9 mouse cellular contexts compared by ENCODE assay signal in the genomic region with DNA sequence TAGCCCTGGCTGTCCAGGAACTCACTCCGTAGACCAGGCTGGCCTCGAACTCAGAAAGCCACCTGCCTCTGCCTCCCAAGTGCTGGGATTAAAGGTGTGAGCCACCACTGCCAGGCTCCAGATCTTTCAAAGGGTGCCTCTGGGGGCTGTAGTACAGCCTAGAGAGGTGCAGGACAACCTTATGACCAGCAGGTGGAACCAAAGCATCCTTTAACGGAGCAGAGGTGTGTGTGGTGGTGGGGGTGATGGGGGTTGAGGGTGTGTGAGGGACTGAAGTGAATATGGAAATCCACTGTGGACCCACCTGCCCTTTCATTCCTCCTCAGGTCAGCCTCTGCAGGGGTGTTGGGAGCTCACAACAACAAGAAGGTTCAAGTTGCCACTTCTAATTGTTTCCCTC. TPM values are rescaled to one million over a fixed set of nuclear protein-coding genes. Genes with fewer than 3 reads are reported as not detected.
DNase-seq lines count a peak whose midpoint lies in the region; ATAC-seq and TF ChIP-seq lines count a peak whose summit lies in the region.
"Had no signal": no experiment of that assay in that cellular context is flagged by ENCODE, and none has a peak within 500 bp of the region (broad histone marks: within the 10 kb centered on the region; RNA-seq: fewer than 3 reads in every experiment).

No protein-coding gene starts in this region.

- no peak overlapping the region for H3K4me3 ChIP-seq in cerebellum, adult 2 months (replicated peaks; ENCODE audit: insufficient read depth, low read depth, low read length)
- no peak overlapping the region for H3K4me3 ChIP-seq in testis, adult 2 months (ENCODE audit: control insufficient read depth, low read depth, low read length)
- no peak overlapping the region for H3K4me3 ChIP-seq in lung, postnatal 0 days (ENCODE audit: low read depth, low read length)
- H3K4me3 ChIP-seq in neural tube, embryonic 15.5 days (replicated peaks), result no peak overlapping the region

- H3K4me1 ChIP-seq in cerebellum, adult 2 months (ENCODE audit: control insufficient read depth, insufficient read depth, low read length), result no peaks in the 10 kb centered on the region; the same call in 1 of the 2 replicates
- peaks cover 5% of the 10 kb centered on the region for H3K4me1 ChIP-seq in testis, adult 2 months (ENCODE audit: control insufficient read depth, insufficient read depth, low read length)
- no peaks in the 10 kb centered on the region for H3K4me1 ChIP-seq in lung, postnatal 0 days (ENCODE audit: insufficient read depth, low read depth, low read length)
- peaks cover 6% of the 10 kb centered on the region for H3K4me1 ChIP-seq in neural tube, embryonic 15.5 days

- H3K9ac ChIP-seq in lung, postnatal 0 days (replicated peaks; ENCODE audit: low read depth), result no peak overlapping the region
- H3K9ac ChIP-seq in neural tube, embryonic 15.5 days (replicated peaks), result no peak overlapping the region

- TF ChIP-seq CTCF in cerebellum, adult 2 months (IDR thresholded peaks at IDR 0.05; ENCODE audit: borderline replicate concordance, insufficient read depth, low read depth, low read length), result peak; percentile 22; the same call in 1 of the 2 replicates
- peak; percentile 49; the same call in 1 of the 2 replicates for TF ChIP-seq CTCF in testis, adult 2 months (IDR thresholded peaks at IDR 0.05; ENCODE audit: control insufficient read depth, insufficient read depth, insufficient replicate concordance, low read depth, low read length)
- TF ChIP-seq CTCF in lung, postnatal 0 days (IDR thresholded peaks at IDR 0.05), result peak; percentile 81

- H3K9me3 ChIP-seq in lung, postnatal 0 days (ENCODE audit: low read length), result no peaks in the 10 kb centered on the region
- no peaks in the 10 kb centered on the region for H3K9me3 ChIP-seq in neural tube, embryonic 15.5 days (replicated peaks)

- peak; percentile 52 for ATAC-seq in lung, postnatal 0 days
- ATAC-seq in neural tube, embryonic 15.5 days (ENCODE audit: low FRiP score), result no peak

- no peak for TF ChIP-seq POLR2A in cerebellum, adult 2 months (IDR thresholded peaks at IDR 0.05; ENCODE audit: borderline replicate concordance, insufficient read depth, low read length)
- TF ChIP-seq POLR2A in testis, adult 2 months (IDR thresholded peaks at IDR 0.05; ENCODE audit: control insufficient read depth, low read depth, low read length), result no peak

- no peaks in the 10 kb centered on the region for H3K27me3 ChIP-seq in cerebellum, adult 2 months (ENCODE audit: control insufficient read depth, insufficient read depth, low read length)
- H3K27me3 ChIP-seq in testis, adult 2 months (ENCODE audit: control insufficient read depth, insufficient read depth, low read length), result no peaks in the 10 kb centered on the region
- H3K27me3 ChIP-seq in lung, postnatal 0 days (replicated peaks; ENCODE audit: insufficient read depth, low read length), result no peaks in the 10 kb centered on the region
- no peaks in the 10 kb centered on the region for H3K27me3 ChIP-seq in neural tube, embryonic 15.5 days (replicated peaks)

- 66% methylated on average over 3 of the region's 3 CpGs for WGBS in cerebellum, adult 2 months
- 60% methylated on average over 3 of the region's 3 CpGs for WGBS in lung, postnatal 0 days
- 72% methylated on average over 3 of the region's 3 CpGs for WGBS in neural tube, embryonic 15.5 days

- H3K4me2 ChIP-seq in lung, postnatal 0 days (replicated peaks; ENCODE audit: low read depth, low read length), result no peak overlapping the region
- no peak overlapping the region for H3K4me2 ChIP-seq in neural tube, embryonic 15.5 days

- DNase-seq in cerebellum, adult 2 months, result no peak
- no peak for DNase-seq in cerebellum, adult 11 months
- DNase-seq in testis, postnatal 10 days (ENCODE audit: low spot score), result no peak
- peak; percentile 53 for DNase-seq in lung, postnatal 0 days (ENCODE audit: low spot score)
- no peak for DNase-seq in frontal cortex, postnatal 14 days (ENCODE audit: low spot score in 2 of 2)
- DNase-seq in frontal cortex, postnatal 10 days (ENCODE audit: low spot score in 2 of 2), result no peak

- H3K27ac ChIP-seq in cerebellum, adult 2 months (ENCODE audit: insufficient read depth, low read length), result no peak overlapping the region
- H3K27ac ChIP-seq in testis, adult 2 months (ENCODE audit: control insufficient read depth, insufficient read depth, low read depth, low read length), result no peak overlapping the region
- no peak overlapping the region for H3K27ac ChIP-seq in lung, postnatal 0 days (ENCODE audit: low read length)
- no peak overlapping the region for H3K27ac ChIP-seq in neural tube, embryonic 15.5 days (replicated peaks)
- H3K27ac ChIP-seq: macrophage had no signal

- H3K36me3 ChIP-seq in testis, adult 2 months (ENCODE audit: control insufficient read depth, insufficient read depth, low read length), result no peaks in the 10 kb centered on the region
- no peaks in the 10 kb centered on the region for H3K36me3 ChIP-seq in lung, postnatal 0 days (ENCODE audit: insufficient read depth, low read length)
- no peaks in the 10 kb centered on the region for H3K36me3 ChIP-seq in neural tube, embryonic 15.5 days

- no peak for TF ChIP-seq EP300 in lung, postnatal 0 days (IDR thresholded peaks at IDR 0.05)

RNA-seq across cellular contexts. Expression of a gene that starts 4.6 kb away (rescaled TPM):
- 0.39 TPM in 1 of 2 replicates, not detected in the other for polyA plus RNA-seq in cerebellum, adult 2 months (2012; rRNA removed)
- polyA plus RNA-seq in testis, adult 2 months (2012; rRNA removed), result 2.8 and 4.7 TPM in 2 replicates
- 7.3 and 10.7 TPM in 2 replicates for polyA plus RNA-seq in lung, postnatal 0 days (2015; fragmentation: Nextera tagmentation; extraction: Ambion mirVana)
- 0.35 TPM in 1 of 2 replicates, not detected in the other for polyA plus RNA-seq in neural tube, embryonic 15.5 days (2015; fragmentation: Nextera tagmentation; extraction: Ambion mirVana)

RNA-seq across cellular contexts. Expression of a gene that starts 4.8 kb away (rescaled TPM):
- polyA plus RNA-seq in cerebellum, adult 2 months (2012; rRNA removed), result 936 and 1,078 TPM in 2 replicates
- 14.8 and 24.0 TPM in 2 replicates for polyA plus RNA-seq in testis, adult 2 months (2012; rRNA removed)
- 523 and 670 TPM in 2 replicates for polyA plus RNA-seq in lung, postnatal 0 days (2015; fragmentation: Nextera tagmentation; extraction: Ambion mirVana)
- polyA plus RNA-seq in neural tube, embryonic 15.5 days (2015; fragmentation: Nextera tagmentation; extraction: Ambion mirVana), result 38.9 and 52.8 TPM in 2 replicates

RNA-seq across cellular contexts. Expression of a gene that starts 23.5 kb away (rescaled TPM):
- polyA plus RNA-seq in cerebellum, adult 2 months (2012; rRNA removed), result 48.8 and 51.5 TPM in 2 replicates
- polyA plus RNA-seq in testis, adult 2 months (2012; rRNA removed), result 41.1 and 42.6 TPM in 2 replicates
- polyA plus RNA-seq in lung, postnatal 0 days (2015; fragmentation: Nextera tagmentation; extraction: Ambion mirVana), result 39.4 and 40.5 TPM in 2 replicates
- polyA plus RNA-seq in neural tube, embryonic 15.5 days (2015; fragmentation: Nextera tagmentation; extraction: Ambion mirVana), result 58.5 and 60.9 TPM in 2 replicates

Comparison
In these comparisons a context has a peak if more than half of its experiments do, and no peak if none do; other contexts are left out.
1. CTCF ChIP-seq: peak in every context shown above with its lines; median percentile 81 in lung, postnatal 0 days; 49 in testis, adult 2 months; 22 in cerebellum, adult 2 months.